19 mouse cellular contexts compared by ENCODE assay signal in the genomic region with DNA sequence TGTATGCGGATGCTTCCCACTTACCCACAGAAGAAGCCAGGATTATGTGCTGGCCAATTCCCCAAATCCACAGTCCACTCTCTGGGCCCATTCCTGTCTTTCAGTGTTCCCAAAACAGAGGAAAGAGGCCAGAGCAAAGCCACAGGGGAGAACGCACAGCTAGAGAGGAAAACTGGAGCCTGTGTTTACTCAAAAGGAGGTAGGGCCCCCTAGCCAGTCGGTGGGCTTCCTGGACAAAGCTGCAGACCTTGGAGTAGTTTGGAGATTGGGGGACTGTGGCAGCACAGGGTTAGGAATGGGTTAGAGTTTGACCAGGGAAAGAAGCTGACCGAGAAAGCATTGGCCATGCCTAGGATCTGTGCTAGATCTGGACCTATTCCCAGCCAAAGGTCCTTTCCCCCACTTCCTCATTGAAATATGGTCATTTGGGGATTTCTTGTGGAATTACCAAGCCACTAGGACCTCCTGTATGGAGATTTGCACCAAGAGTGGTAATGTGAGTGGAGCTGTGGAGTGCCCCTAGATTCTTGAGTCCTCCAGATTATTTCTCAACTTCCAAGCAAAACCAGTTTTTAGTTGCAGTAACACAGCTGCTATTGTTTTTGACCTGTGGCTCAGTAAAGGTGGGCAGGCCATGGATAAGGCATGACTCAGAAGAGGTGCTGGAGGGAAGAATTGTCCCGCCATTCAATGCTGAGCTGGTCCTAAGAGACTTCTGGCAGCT. TPM values are rescaled to one million over a fixed set of nuclear protein-coding genes. Genes with fewer than 3 reads are reported as not detected.
A peak's percentile ranks its signal among the peaks of the same experiment; 100 is the strongest.
DNase-seq lines count a peak whose midpoint lies in the region; TF ChIP-seq lines count a peak whose summit lies in the region.
"Had no signal": no experiment of that assay in that cellular context is flagged by ENCODE, and none has a peak within 500 bp of the region (broad histone marks: within the 10 kb centered on the region; RNA-seq: fewer than 3 reads in every experiment).

No protein-coding gene starts in this region.

- H3K36me3 ChIP-seq in kidney, adult 2 months (ENCODE audit: control insufficient read depth, insufficient read depth, low read length): no peaks in the 10 kb centered on the region
- H3K36me3 ChIP-seq: limb, embryonic 15.5 days had no signal

- TF ChIP-seq POLR2A in kidney, adult 2 months (IDR thresholded peaks at IDR 0.05; ENCODE audit: low read depth, low read length): no peak

- peaks cover 33% of the 10 kb centered on the region for H3K4me1 ChIP-seq in kidney, adult 2 months (ENCODE audit: control insufficient read depth, insufficient read depth, low read length)

- peak overlapping the region; percentile 19; the same call in 1 of the 2 replicates for H3K27ac ChIP-seq in kidney, adult 2 months (ENCODE audit: insufficient read depth, low read depth, low read length)
- H3K27ac ChIP-seq: forebrain, embryonic 12.5 days; hindbrain, embryonic 14.5 days; layer of hippocampus, adult 2 months; limb, embryonic 15.5 days; midbrain, embryonic 12.5 days had no signal

- H3K27me3 ChIP-seq in kidney, adult 2 months (replicated peaks; ENCODE audit: control insufficient read depth, insufficient read depth, low read length): no peaks in the 10 kb centered on the region
- H3K27me3 ChIP-seq: forebrain, embryonic 12.5 days; limb, embryonic 15.5 days; midbrain, embryonic 12.5 days had no signal

- TF ChIP-seq CTCF in kidney, adult 2 months (conservative IDR thresholded peaks at IDR 0.05; ENCODE audit: insufficient read depth, insufficient read length, low read depth, low read length): no peak

- DNase-seq in adrenal gland, postnatal 10 days: peak; percentile 38
- no peak for DNase-seq in adrenal gland, postnatal 14 days
- DNase-seq in kidney, adult 2 months: peak; percentile 31
- DNase-seq in kidney, postnatal 25 days: no peak
- DNase-seq in lung, postnatal 36 days: peak; percentile 24
- DNase-seq in lung, postnatal 25 days (ENCODE audit: low spot score): no peak
- no peak for DNase-seq in right cerebral cortex, postnatal 10 days (ENCODE audit: low spot score in 2 of 2)
- no peak for DNase-seq in layer of hippocampus, postnatal 10 days (ENCODE audit: low spot score in 2 of 2)
- DNase-seq: cerebellum, adult 8-10 months; gastrocnemius, postnatal 25 days; heart, postnatal 14 days; kidney, postnatal 10 days; retina, postnatal 1 day; thymus, postnatal 14 days had no signal

- 66% methylated on average over 5 of the region's 5 CpGs for WGBS in kidney, adult 2 months

- no peak overlapping the region for H3K4me3 ChIP-seq in kidney, adult 2 months (ENCODE audit: insufficient read depth, low read depth, low read length)
- H3K4me3 ChIP-seq: forebrain, embryonic 12.5 days; layer of hippocampus, adult 2 months; limb, embryonic 15.5 days; midbrain, embryonic 12.5 days had no signal

RNA-seq across cellular contexts. Expression of gene Aco1, which starts 14.8 kb away (rescaled TPM):
- total RNA-seq in adrenal gland, postnatal 10 days (2021): 100 to 1,000 TPM; 130 to 174 TPM
- 107 and 132 TPM in 2 replicates for total RNA-seq in adrenal gland, postnatal 14 days (2021)
- polyA plus RNA-seq in kidney, adult 2 months (2012; rRNA removed): 179 and 182 TPM in 2 replicates
- 10 to 100 TPM; 47.6 to 48.1 TPM for total RNA-seq in layer of hippocampus, postnatal 10 days (2021)

Comparison
In these comparisons a context has a peak if more than half of its experiments do, and no peak if none do; other contexts are left out.
1. DNase-seq: peak in adrenal gland, postnatal 10 days (single experiment), kidney, adult 2 months (single experiment) and lung, postnatal 36 days (single experiment); none in adrenal gland, postnatal 14 days (single experiment), kidney, postnatal 25 days (0 of 2), lung, postnatal 25 days (single experiment), right cerebral cortex, postnatal 10 days (0 of 2) and layer of hippocampus, postnatal 10 days (0 of 2).